Mouse (Mus musculus): Measurements from ENCODE around the gene Nap1l3. TPM values are rescaled to one million over a fixed set of nuclear protein-coding genes. Genes with fewer than 3 reads are reported as not detected.

Nap1l3 gene
- 37.1 and 42.4 TPM in 2 replicates for polyA plus RNA-seq (2015; fragmentation: Nextera tagmentation; extraction: Ambion mirVana)

DNA sequence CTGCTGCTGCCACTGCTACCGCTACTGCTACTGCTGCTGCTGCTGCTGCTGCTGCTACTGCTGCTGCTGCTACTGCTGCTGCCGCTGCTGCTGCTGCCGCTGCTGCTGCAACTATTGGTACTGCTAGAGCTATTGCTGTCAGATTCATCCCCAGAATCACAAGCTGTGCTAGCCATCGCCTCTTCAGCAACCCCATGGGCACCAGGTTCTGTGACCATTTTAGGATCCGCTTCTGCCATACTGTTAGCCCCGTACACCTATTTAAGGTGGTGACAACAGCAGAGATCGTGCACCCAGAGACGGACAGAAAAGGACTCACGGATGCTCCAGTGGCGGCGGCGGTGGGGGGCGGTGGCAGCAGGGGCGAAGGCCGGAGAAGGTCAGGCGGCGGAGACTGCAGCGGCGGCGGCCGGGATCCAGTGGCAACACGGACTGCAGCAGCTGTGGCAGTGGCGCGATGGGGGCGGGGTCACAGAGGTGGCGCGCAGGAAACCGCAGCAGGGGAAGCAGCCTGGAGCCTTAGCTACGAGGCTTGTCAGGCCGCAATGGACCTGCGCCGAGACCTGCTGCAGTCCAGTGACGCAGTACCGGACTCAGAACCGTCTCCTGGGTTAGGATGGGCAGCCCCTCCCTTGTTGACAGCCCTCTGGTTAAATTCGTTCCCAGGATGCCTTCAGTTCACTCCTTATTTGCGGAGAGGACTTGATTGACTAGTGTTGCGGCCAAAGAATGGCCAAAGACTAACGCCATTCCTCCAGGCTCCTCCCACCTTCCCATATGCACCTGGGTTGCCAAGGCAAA, at the start of gene Nap1l3:
TSS of gene Nap1l3 (minus strand) at position 621 of the 801 bp plus-strand sequence.
- H3K9me3 ChIP-seq, result no peaks in the 10 kb centered on the region
- H3K9ac ChIP-seq (replicated peaks), result peak within 1 kb of the TSS; percentile 70
- ATAC-seq, result peak; percentile 99
- peaks cover 6% of the 10 kb centered on the region; the same call in 1 of the 2 replicates for H3K4me1 ChIP-seq (replicated peaks)
- WGBS, result 12% methylated on average over 39 of the region's 39 CpGs
- H3K4me2 ChIP-seq (replicated peaks), result peak within 1 kb of the TSS; percentile 53
- no peaks in the 10 kb centered on the region for H3K27me3 ChIP-seq
- peak within 1 kb of the TSS; percentile 59 for H3K4me3 ChIP-seq (replicated peaks)
- peak within 1 kb of the TSS; percentile 85 for H3K27ac ChIP-seq
- H3K36me3 ChIP-seq, result no peaks in the 10 kb centered on the region

- no peak overlapping the region for H3K27ac ChIP-seq
- H3K9ac ChIP-seq (replicated peaks), result peak overlapping the region; percentile 42; the same call in 1 of the 2 replicates
- peak overlapping the region; percentile 59 for H3K4me3 ChIP-seq (replicated peaks)
- no peaks in the 10 kb centered on the region for H3K27me3 ChIP-seq
- WGBS, result 28% methylated on average over 8 of the region's 8 CpGs
- H3K4me1 ChIP-seq (replicated peaks), result peaks cover 6% of the 10 kb centered on the region; the same call in 1 of the 2 replicates
- peak overlapping the region; percentile 53 for H3K4me2 ChIP-seq (replicated peaks)
- peak; percentile 44 for ATAC-seq
- no peaks in the 10 kb centered on the region for H3K9me3 ChIP-seq
- H3K36me3 ChIP-seq, result no peaks in the 10 kb centered on the region
Observed at GRCm38 (mm10) chrX:122397652-122398051, 451 bp upstream of the Nap1l3 start.

Data from midbrain, embryonic 13.5 days (tissue).